Mouse (Mus musculus) Patski (cell line): ENCODE data around the gene Gm8068. TPM values are rescaled to one million over a fixed set of nuclear protein-coding genes. Genes with fewer than 3 reads are reported as not detected.
"Not testable (repeated sequence)": the region's sequence is repeated elsewhere in the genome, so short reads cannot be mapped to it uniquely, and the experiment has no call there.

Source experiments
- ATAC-seq: fragments of 100-300 bp; one replicate; pipeline ENCODE4 v1.8.0; 2021
- CTCF ChIA-PET: fragments of 350-600 bp; sonication (Branson Sonifier 250); formaldehyde crosslinking; loops from one replicate; lab custom pipeline; 2022; ENCODE audit warnings: inconsistent platforms; lab: Charles Lee
- POLR2A ChIA-PET: fragments of 350-600 bp; sonication (Branson Sonifier 250); formaldehyde crosslinking; loops from one replicate; lab custom pipeline; 2022; ENCODE audit warnings: antibody characterized with exemption, inconsistent platforms; lab: Charles Lee
- DNase-seq: peaks from one replicate; pipeline ENCODE4 v3.0.0-alpha.2; 2011; ENCODE audit warnings: low read depth, low spot score
- H3K27me3 ChIP-seq: fragments of 371-371 bp; one replicate; pipeline ENCODE4 v1.5.1; 2021
- in situ Hi-C: fragments of 300-500 bp; cut with MboI; formaldehyde crosslinking; loops from 3 replicates; pipeline ENCODE4 v1.11.1; 2018; ENCODE audit warnings: low pct_unique_long_range_greater_than_20kb, mixed read lengths
- polyA plus RNA-seq: library from polyadenylated mRNA; unstranded; gene quantifications from one replicate; pipeline ENCODE4 v1.2.3, GENCODE M21; 2021

Gene Gm8068
- not detected for polyA plus RNA-seq

DNA sequence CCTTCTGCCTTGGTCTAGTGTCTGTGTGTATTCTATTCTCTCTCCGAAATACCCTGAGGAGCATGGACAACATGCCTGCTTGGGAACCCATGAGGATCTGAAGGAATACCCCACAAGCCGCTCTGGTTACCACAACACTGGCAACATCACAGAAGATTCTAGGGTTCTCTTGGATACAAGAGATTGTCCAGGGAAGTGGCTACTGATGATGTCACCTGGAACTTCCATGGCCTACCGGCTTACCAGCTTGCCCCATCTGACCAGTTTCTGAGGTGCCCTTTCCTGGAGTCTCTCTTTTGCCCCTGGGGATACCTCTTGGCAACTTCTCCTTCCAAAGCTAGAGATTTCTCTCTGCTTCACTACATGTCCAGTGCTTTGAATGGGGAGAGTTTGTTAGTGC is at the start of gene Gm8068:
TSS of gene Gm8068 (minus strand) at position 101 of the 400 bp plus-strand sequence.
- CTCF ChIA-PET, ATAC-seq, H3K27me3 ChIP-seq, POLR2A ChIA-PET, DNase-seq, in situ Hi-C loops: not testable (repeated sequence)

DNA sequence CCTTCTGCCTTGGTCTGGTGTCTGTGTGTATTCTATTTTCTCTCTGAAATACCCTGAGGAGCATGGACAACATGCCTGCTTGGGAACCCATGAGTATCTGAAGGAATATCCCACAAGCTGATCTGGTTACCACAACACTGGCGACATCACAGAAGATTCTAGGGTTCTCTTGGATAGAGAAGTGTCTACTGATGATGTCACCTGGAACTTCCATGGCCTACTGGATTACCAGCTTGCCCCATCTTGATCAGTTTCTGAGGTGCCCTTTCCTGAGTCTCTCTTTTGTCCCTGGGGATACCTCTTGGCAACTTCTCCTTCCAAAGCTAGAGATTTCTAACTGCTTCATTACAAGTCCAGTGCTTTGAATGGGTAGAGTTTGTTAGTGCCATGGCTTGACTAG is 48.8 kb upstream of the Gm8068 start, which contains the start of gene Gm7929:
TSS of gene Gm7929 (minus strand) at position 101 of the 400 bp plus-strand sequence.
- DNase-seq, H3K27me3 ChIP-seq, ATAC-seq, CTCF ChIA-PET, in situ Hi-C loops, POLR2A ChIA-PET: not testable (repeated sequence)

DNA sequence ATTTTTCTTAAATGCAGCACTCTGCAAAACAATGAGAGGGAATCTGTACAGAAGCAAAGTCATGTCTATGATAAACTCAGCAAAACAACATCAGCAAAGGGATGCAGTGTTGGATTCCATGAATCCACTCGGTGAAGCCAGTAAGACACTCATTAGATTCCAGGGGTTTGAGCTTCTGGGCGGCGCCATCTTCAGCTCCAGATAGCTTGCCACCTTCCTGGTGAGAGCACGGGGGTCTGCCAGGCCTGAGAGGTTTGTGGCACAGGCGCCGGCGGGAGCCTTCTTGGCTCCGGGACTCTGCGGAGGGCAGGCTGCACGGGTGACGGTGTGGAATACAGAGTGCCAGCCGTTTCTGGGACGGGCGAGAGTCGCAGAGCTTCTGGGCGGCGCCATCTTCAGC is 21.8 kb upstream of the Gm8068 start:
- DNase-seq, POLR2A ChIA-PET, CTCF ChIA-PET, in situ Hi-C loops, ATAC-seq, H3K27me3 ChIP-seq: not testable (repeated sequence)

DNA sequence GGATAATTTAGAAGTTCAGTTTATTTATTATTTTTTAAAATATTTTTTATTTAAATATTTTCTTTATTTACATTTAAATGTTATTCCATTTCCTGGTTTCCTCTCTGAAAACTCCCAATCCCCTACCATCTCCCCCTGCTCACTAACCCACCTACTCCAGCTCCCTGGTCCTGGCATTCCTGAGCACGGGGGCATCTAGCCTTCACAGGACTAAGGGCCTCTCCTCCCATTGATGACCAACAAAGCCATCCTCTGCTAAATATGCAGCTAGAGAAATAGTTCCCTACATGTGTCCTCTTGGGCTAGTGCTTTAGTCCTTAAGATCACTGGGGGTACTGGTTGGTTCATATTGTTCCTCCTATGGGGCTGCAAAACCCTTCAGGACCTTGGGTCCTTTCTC is 15.5 kb upstream of the Gm8068 start:
- ATAC-seq, POLR2A ChIA-PET, in situ Hi-C loops, DNase-seq, CTCF ChIA-PET, H3K27me3 ChIP-seq: not testable (repeated sequence)

DNA sequence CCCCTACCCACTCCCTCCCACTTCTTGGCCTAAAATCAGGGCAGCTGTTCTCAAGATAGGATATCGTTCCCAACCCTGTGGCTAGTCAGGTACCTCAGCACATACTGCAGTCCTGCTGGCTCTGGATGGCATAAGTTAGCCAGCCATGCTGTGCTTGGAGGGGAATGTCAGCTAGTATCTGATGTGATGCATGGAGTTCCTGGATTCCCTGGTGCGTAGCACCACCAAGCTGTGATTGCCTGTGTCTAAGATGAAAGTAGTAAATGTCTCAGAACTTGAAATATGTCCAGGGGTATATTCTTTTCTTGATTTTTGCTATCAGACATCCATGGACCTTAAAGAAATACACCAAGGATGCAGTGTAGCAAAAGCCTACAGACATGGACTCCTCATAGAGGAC is 53.5 kb downstream of the Gm8068 start:
- POLR2A ChIA-PET, in situ Hi-C loops, H3K27me3 ChIP-seq, CTCF ChIA-PET, ATAC-seq, DNase-seq: not testable (repeated sequence)

Other genes with a start within 250 kb of the Gm8068 start
- gene Gm7954, start 248.4 kb downstream of the Gm8068 start, polyA plus RNA-seq = not detected
- not detected for gene Gm3486, start 212.4 kb downstream of the Gm8068 start, polyA plus RNA-seq
- not detected for gene Gm7970, start 146.3 kb downstream of the Gm8068 start, polyA plus RNA-seq
- gene 1700049E17Rik2, start 128.7 kb downstream of the Gm8068 start, polyA plus RNA-seq = not detected
- not detected for gene Gm3072, start 77.3 kb downstream of the Gm8068 start, polyA plus RNA-seq
- gene Gm3676, start 55.4 kb downstream of the Gm8068 start, polyA plus RNA-seq = 0.08 TPM
- not detected for gene Gm7929, start 48.7 kb upstream of the Gm8068 start, polyA plus RNA-seq
- gene Gm47189, start 70.6 kb upstream of the Gm8068 start, polyA plus RNA-seq = not detected
- not detected for gene Gm7980, start 205.4 kb upstream of the Gm8068 start, polyA plus RNA-seq
- not detected for gene 1700049E17Rik1, start 223.1 kb upstream of the Gm8068 start, polyA plus RNA-seq
- gene 1700024B05Rik, start 242.1 kb upstream of the Gm8068 start, polyA plus RNA-seq = not detected